ENCODE assay signal across 17 mouse cellular contexts in genomic region chr7:50149326-50149725, GRCm38 (mm10).
DNase-seq lines count a peak whose midpoint lies in the region; ATAC-seq lines count a peak whose summit lies in the region.
"Had no signal": no experiment of that assay in that cellular context is flagged by ENCODE, and none has a peak within 500 bp of the region (broad histone marks: within the 10 kb centered on the region; RNA-seq: fewer than 3 reads in every experiment).

No protein-coding gene starts in this region.

- no peak overlapping the region for H3K27ac ChIP-seq in intestine, embryonic 14.5 days (ENCODE audit: low read depth)
- no peak overlapping the region for H3K27ac ChIP-seq in intestine, embryonic 15.5 days
- H3K27ac ChIP-seq in midbrain, embryonic 16.5 days (ENCODE audit: low read length): no peak overlapping the region
- H3K27ac ChIP-seq: liver, embryonic 12.5 days; neural tube, embryonic 12.5 days had no signal

- H3K4me3 ChIP-seq in intestine, embryonic 14.5 days (ENCODE audit: low read depth, low read length): no peak overlapping the region
- no peak overlapping the region for H3K4me3 ChIP-seq in intestine, embryonic 15.5 days (replicated peaks)
- no peak overlapping the region for H3K4me3 ChIP-seq in midbrain, embryonic 16.5 days (ENCODE audit: low read depth, low read length)
- H3K4me3 ChIP-seq: liver, embryonic 12.5 days; neural tube, embryonic 12.5 days had no signal

- no peak overlapping the region for H3K4me2 ChIP-seq in intestine, embryonic 14.5 days (ENCODE audit: low read length)
- no peak overlapping the region for H3K4me2 ChIP-seq in intestine, embryonic 15.5 days (replicated peaks)
- no peak overlapping the region for H3K4me2 ChIP-seq in midbrain, embryonic 16.5 days (ENCODE audit: low read length)
- H3K4me2 ChIP-seq: heart, embryonic 11.5 days; liver, embryonic 12.5 days; neural tube, embryonic 12.5 days had no signal

- no peaks in the 10 kb centered on the region for H3K36me3 ChIP-seq in intestine, embryonic 14.5 days (ENCODE audit: control insufficient read depth, insufficient read depth, low read length)
- no peaks in the 10 kb centered on the region for H3K36me3 ChIP-seq in intestine, embryonic 15.5 days
- no peaks in the 10 kb centered on the region for H3K36me3 ChIP-seq in midbrain, embryonic 16.5 days (ENCODE audit: control insufficient read depth, insufficient read depth, low read length)
- H3K36me3 ChIP-seq: liver, embryonic 12.5 days; neural tube, embryonic 12.5 days had no signal

- no peaks in the 10 kb centered on the region for H3K4me1 ChIP-seq in intestine, embryonic 14.5 days (replicated peaks; ENCODE audit: control insufficient read depth, insufficient read depth, low read length)
- H3K4me1 ChIP-seq in intestine, embryonic 15.5 days (replicated peaks): no peaks in the 10 kb centered on the region
- H3K4me1 ChIP-seq in midbrain, embryonic 16.5 days (ENCODE audit: control insufficient read depth, insufficient read depth, low read length): no peaks in the 10 kb centered on the region
- H3K4me1 ChIP-seq: liver, embryonic 12.5 days; neural tube, embryonic 12.5 days had no signal

- no peak overlapping the region for H3K9ac ChIP-seq in intestine, embryonic 14.5 days (ENCODE audit: low read length)
- H3K9ac ChIP-seq in intestine, embryonic 15.5 days: no peak overlapping the region
- no peak overlapping the region for H3K9ac ChIP-seq in midbrain, embryonic 16.5 days (ENCODE audit: low read depth, low read length)
- H3K9ac ChIP-seq: liver, embryonic 12.5 days; neural tube, embryonic 12.5 days had no signal

- no peaks in the 10 kb centered on the region for H3K9me3 ChIP-seq in intestine, embryonic 14.5 days (ENCODE audit: control insufficient read depth, low read length)
- H3K9me3 ChIP-seq in intestine, embryonic 15.5 days: no peaks in the 10 kb centered on the region
- no peaks in the 10 kb centered on the region for H3K9me3 ChIP-seq in midbrain, embryonic 16.5 days (replicated peaks; ENCODE audit: control insufficient read depth, low read length, poor library complexity, severe bottlenecking)
- H3K9me3 ChIP-seq: liver, embryonic 12.5 days; neural tube, embryonic 12.5 days had no signal

- ATAC-seq in intestine, embryonic 14.5 days (replicated peaks; ENCODE audit: low FRiP score, low TSS enrichment, low read depth): no peak
- ATAC-seq in intestine, embryonic 15.5 days: no peak
- no peak for ATAC-seq in midbrain, embryonic 16.5 days
- ATAC-seq: forebrain, embryonic 14.5 days; liver, embryonic 12.5 days had no signal

- DNase-seq in intestine, embryonic 14.5 days (ENCODE audit: low spot score): peak; percentile 51
- DNase-seq in 3T3-L1 (ENCODE audit: low read depth, low spot score) (peak; percentile 5), R1 (ENCODE audit: low read depth, low spot score) (peak; percentile 33)
- DNase-seq in forelimb bud, embryonic 11.5 days (ENCODE audit: low read depth, low spot score): peak; percentile 63
- no peak for DNase-seq in frontal cortex, postnatal 10 days (ENCODE audit: low spot score in 2 of 2)
- DNase-seq: adrenal gland, adult 2 months; cerebellum, postnatal 10 days; gastrocnemius, postnatal 10 days; kidney, adult 11 months; lung, postnatal 36 days; thymus, postnatal 36 days had no signal

- WGBS in intestine, embryonic 14.5 days: 87% methylated on average over 7 of the region's 7 CpGs
- WGBS in intestine, embryonic 15.5 days: 89% methylated on average over 7 of the region's 7 CpGs
- 95% methylated on average over 7 of the region's 7 CpGs for WGBS in midbrain, embryonic 16.5 days

- no peaks in the 10 kb centered on the region for H3K27me3 ChIP-seq in intestine, embryonic 14.5 days (replicated peaks; ENCODE audit: control insufficient read depth, insufficient read depth, low read length)
- no peaks in the 10 kb centered on the region for H3K27me3 ChIP-seq in intestine, embryonic 15.5 days (replicated peaks)
- no peaks in the 10 kb centered on the region for H3K27me3 ChIP-seq in midbrain, embryonic 16.5 days (ENCODE audit: control insufficient read depth, insufficient read depth, low read depth, low read length)
- H3K27me3 ChIP-seq: liver, embryonic 12.5 days; neural tube, embryonic 12.5 days had no signal

Comparison
In these comparisons a context has a peak if more than half of its experiments do, and no peak if none do; other contexts are left out.
1. DNase-seq: peak in intestine, embryonic 14.5 days (single experiment), 3T3-L1 (single experiment), R1 (single experiment) and forelimb bud, embryonic 11.5 days (single experiment); none in frontal cortex, postnatal 10 days (0 of 2).